Mouse (Mus musculus) heart, postnatal 0 days (tissue): ENCODE data around the gene Arhgef12.

Experiments
- CTCF ChIP-seq: IDR thresholded peaks from 2 replicates; pipeline ENCODE4 v1.5.1; 2016; ENCODE audit warnings: antibody characterized with exemption, control low read depth, low read depth
- EP300 ChIP-seq: IDR thresholded peaks from 2 replicates; pipeline ENCODE4 v1.6.1; 2016; ENCODE audit warnings: antibody characterized with exemption, low read depth

DNA sequence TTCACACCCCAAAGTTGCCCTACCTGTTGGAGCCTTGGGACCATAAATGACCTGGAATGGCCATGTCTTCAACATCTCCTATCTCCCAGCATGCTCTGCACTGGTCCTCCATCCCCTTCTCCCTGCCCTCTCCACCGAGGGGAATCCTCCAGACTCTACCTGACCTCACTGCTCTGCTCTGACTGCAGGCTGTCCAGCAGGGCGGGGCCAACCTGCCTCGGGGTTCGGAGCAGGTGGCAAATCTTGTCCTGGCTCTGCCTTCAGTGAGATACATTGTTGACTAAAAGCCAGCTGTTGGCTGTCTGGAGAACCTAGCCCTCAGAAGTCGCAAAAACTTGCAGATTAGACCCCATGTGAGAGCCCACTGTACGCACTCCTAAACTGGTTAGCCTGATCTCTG is 180.5 kb downstream of the Arhgef12 start:
- TF ChIP-seq CTCF (no peak), EP300 (no peak)
